Mouse (Mus musculus): Measurements from ENCODE around the gene Xxylt1. TPM values are rescaled to one million over a fixed set of nuclear protein-coding genes. Genes with fewer than 3 reads are reported as not detected.

The Xxylt1 gene
- polyA plus RNA-seq, 1 experiment from 2014 or later: 13.4 TPM

GRCm38 (mm10) chr16:31068280-31068679, 13.0 kb downstream of the Xxylt1 start:
- Histone ChIP-seq H3K4me1 (ENCODE audit: control insufficient read depth, insufficient read depth, low read length) (peaks cover 4% of the 10 kb centered on the region; the same call in 1 of the 2 replicates), H3K9ac (ENCODE audit: low read length) (no peak overlapping the region), H3K4me3 (ENCODE audit: low read depth, low read length) (no peak overlapping the region), H3K27me3 (ENCODE audit: control insufficient read depth, insufficient read depth, low read length) (no peaks in the 10 kb centered on the region), H3K27ac (ENCODE audit: low read depth, low read length) (no peak overlapping the region), H3K9me3 (ENCODE audit: control insufficient read depth, low read length) (no peaks in the 10 kb centered on the region), H3K4me2 (ENCODE audit: low read depth) (no peak overlapping the region), H3K36me3 (ENCODE audit: control insufficient read depth, insufficient read depth, low read length) (no peaks in the 10 kb centered on the region)
- DNase-seq (ENCODE audit: low spot score) (no peak), ATAC-seq (ENCODE audit: insufficient read depth, low FRiP score, low TSS enrichment) (no peak)
- WGBS: 82% methylated on average over 7 of the region's 7 CpGs

GRCm38 (mm10) chr16:31066344-31067098, 14.7 kb downstream of the Xxylt1 start:
- Histone ChIP-seq H3K4me3 (ENCODE audit: low read depth, low read length) (no peak overlapping the region), H3K27ac (ENCODE audit: low read depth, low read length) (no peak overlapping the region), H3K4me2 (ENCODE audit: low read depth) (no peak overlapping the region), H3K9ac (ENCODE audit: low read length) (no peak overlapping the region), H3K36me3 (ENCODE audit: control insufficient read depth, insufficient read depth, low read length) (no peaks in the 10 kb centered on the region), H3K4me1 (ENCODE audit: control insufficient read depth, insufficient read depth, low read length) (peaks cover 4% of the 10 kb centered on the region; the same call in 1 of the 2 replicates), H3K27me3 (ENCODE audit: control insufficient read depth, insufficient read depth, low read length) (no peaks in the 10 kb centered on the region), H3K9me3 (ENCODE audit: control insufficient read depth, low read length) (no peaks in the 10 kb centered on the region)
- DNase-seq (ENCODE audit: low spot score) (no peak), ATAC-seq (ENCODE audit: insufficient read depth, low FRiP score, low TSS enrichment) (no peak)
- WGBS: 69% methylated on average over 15 of the region's 15 CpGs

GRCm38 (mm10) chr16:31064782-31065181, 16.4 kb downstream of the Xxylt1 start:
- Histone ChIP-seq H3K4me3 (ENCODE audit: low read depth, low read length) (no peak overlapping the region), H3K9me3 (ENCODE audit: control insufficient read depth, low read length) (no peaks in the 10 kb centered on the region), H3K9ac (ENCODE audit: low read length) (no peak overlapping the region), H3K4me1 (ENCODE audit: control insufficient read depth, insufficient read depth, low read length) (no peaks in the 10 kb centered on the region), H3K4me2 (ENCODE audit: low read depth) (no peak overlapping the region), H3K27ac (ENCODE audit: low read depth, low read length) (no peak overlapping the region), H3K36me3 (ENCODE audit: control insufficient read depth, insufficient read depth, low read length) (no peaks in the 10 kb centered on the region), H3K27me3 (ENCODE audit: control insufficient read depth, insufficient read depth, low read length) (no peaks in the 10 kb centered on the region)
- no peak for DNase-seq (ENCODE audit: low spot score)
- ATAC-seq (ENCODE audit: insufficient read depth, low FRiP score, low TSS enrichment): no peak
- 95% methylated on average over 6 of the region's 6 CpGs for WGBS

- Histone ChIP-seq H3K27me3 (ENCODE audit: control insufficient read depth, insufficient read depth, low read length) (no peaks in the 10 kb centered on the region), H3K4me2 (ENCODE audit: low read depth) (no peak overlapping the region), H3K4me3 (ENCODE audit: low read depth, low read length) (no peak overlapping the region), H3K27ac (ENCODE audit: low read depth, low read length) (no peak overlapping the region), H3K9ac (ENCODE audit: low read length) (no peak overlapping the region), H3K4me1 (ENCODE audit: control insufficient read depth, insufficient read depth, low read length) (no peaks in the 10 kb centered on the region), H3K9me3 (ENCODE audit: control insufficient read depth, low read length) (no peaks in the 10 kb centered on the region), H3K36me3 (ENCODE audit: control insufficient read depth, insufficient read depth, low read length) (no peaks in the 10 kb centered on the region)
- DNase-seq (ENCODE audit: low spot score) (no peak), ATAC-seq (ENCODE audit: insufficient read depth, low FRiP score, low TSS enrichment) (no peak)
- 87% methylated on average over 3 of the region's 3 CpGs for WGBS
Measured at GRCm38 (mm10) chr16:31062918-31063317, 18.3 kb downstream of the Xxylt1 start.

- Histone ChIP-seq H3K4me2 (ENCODE audit: low read depth) (no peak overlapping the region), H3K27ac (ENCODE audit: low read depth, low read length) (no peak overlapping the region), H3K4me3 (ENCODE audit: low read depth, low read length) (no peak overlapping the region), H3K9ac (ENCODE audit: low read length) (no peak overlapping the region), H3K36me3 (ENCODE audit: control insufficient read depth, insufficient read depth, low read length) (no peaks in the 10 kb centered on the region), H3K27me3 (ENCODE audit: control insufficient read depth, insufficient read depth, low read length) (no peaks in the 10 kb centered on the region), H3K4me1 (ENCODE audit: control insufficient read depth, insufficient read depth, low read length) (no peaks in the 10 kb centered on the region), H3K9me3 (ENCODE audit: control insufficient read depth, low read length) (no peaks in the 10 kb centered on the region)
- ATAC-seq (ENCODE audit: insufficient read depth, low FRiP score, low TSS enrichment) (no peak), DNase-seq (ENCODE audit: low spot score) (no peak)
- 75% methylated on average over 11 of the region's 11 CpGs for WGBS
Measured at GRCm38 (mm10) chr16:31061246-31061880, 19.9 kb downstream of the Xxylt1 start.

- DNase-seq (ENCODE audit: low spot score): no peak
- 94% methylated on average over 13 of the region's 13 CpGs for WGBS
- no peak overlapping the region for H3K9ac ChIP-seq (ENCODE audit: low read length)
Measured at GRCm38 (mm10) chr16:31060714-31061113, 20.5 kb downstream of the Xxylt1 start.

GRCm38 (mm10) chr16:31060226-31060625, 21.0 kb downstream of the Xxylt1 start:
- H3K4me2 ChIP-seq (ENCODE audit: low read depth): no peak overlapping the region
- H3K4me1 ChIP-seq (ENCODE audit: control insufficient read depth, insufficient read depth, low read length): no peaks in the 10 kb centered on the region
- H3K9ac ChIP-seq (ENCODE audit: low read length): no peak overlapping the region
- H3K4me3 ChIP-seq (ENCODE audit: low read depth, low read length): no peak overlapping the region
- ATAC-seq (ENCODE audit: insufficient read depth, low FRiP score, low TSS enrichment) (no peak), DNase-seq (ENCODE audit: low spot score) (no peak)
- no peaks in the 10 kb centered on the region for H3K9me3 ChIP-seq (ENCODE audit: control insufficient read depth, low read length)
- no peaks in the 10 kb centered on the region for H3K27me3 ChIP-seq (ENCODE audit: control insufficient read depth, insufficient read depth, low read length)
- WGBS: 97% methylated on average over 3 of the region's 3 CpGs
- H3K27ac ChIP-seq (ENCODE audit: low read depth, low read length): no peak overlapping the region
- no peaks in the 10 kb centered on the region for H3K36me3 ChIP-seq (ENCODE audit: control insufficient read depth, insufficient read depth, low read length)

More at GRCm38 (mm10) chr16:31060714-31061113, 20.5 kb downstream of the Xxylt1 start:
- Histone ChIP-seq H3K4me1 (ENCODE audit: control insufficient read depth, insufficient read depth, low read length) (no peaks in the 10 kb centered on the region), H3K4me2 (ENCODE audit: low read depth) (no peak overlapping the region), H3K36me3 (ENCODE audit: control insufficient read depth, insufficient read depth, low read length) (no peaks in the 10 kb centered on the region), H3K4me3 (ENCODE audit: low read depth, low read length) (no peak overlapping the region), H3K27ac (ENCODE audit: low read depth, low read length) (no peak overlapping the region), H3K27me3 (ENCODE audit: control insufficient read depth, insufficient read depth, low read length) (no peaks in the 10 kb centered on the region), H3K9me3 (ENCODE audit: control insufficient read depth, low read length) (no peaks in the 10 kb centered on the region)
- no peak for ATAC-seq (ENCODE audit: insufficient read depth, low FRiP score, low TSS enrichment)

GRCm38 (mm10) chr16:31059730-31060129, 21.5 kb downstream of the Xxylt1 start:
- ATAC-seq (ENCODE audit: insufficient read depth, low FRiP score, low TSS enrichment): no peak
- 79% methylated on average over 4 of the region's 4 CpGs for WGBS

GRCm38 (mm10) chr16:31052812-31053211, 28.4 kb downstream of the Xxylt1 start:
- H3K36me3 ChIP-seq (ENCODE audit: control insufficient read depth, insufficient read depth, low read length): no peaks in the 10 kb centered on the region
- H3K4me2 ChIP-seq (ENCODE audit: low read depth): no peak overlapping the region
- no peak overlapping the region for H3K4me3 ChIP-seq (ENCODE audit: low read depth, low read length)
- no peaks in the 10 kb centered on the region for H3K27me3 ChIP-seq (ENCODE audit: control insufficient read depth, insufficient read depth, low read length)
- ATAC-seq (ENCODE audit: insufficient read depth, low FRiP score, low TSS enrichment) (no peak), DNase-seq (ENCODE audit: low spot score) (no peak)
- H3K4me1 ChIP-seq (ENCODE audit: control insufficient read depth, insufficient read depth, low read length): no peaks in the 10 kb centered on the region
- H3K9me3 ChIP-seq (ENCODE audit: control insufficient read depth, low read length): no peaks in the 10 kb centered on the region
- WGBS: 81% methylated on average over 6 of the region's 6 CpGs
- no peak overlapping the region for H3K27ac ChIP-seq (ENCODE audit: low read depth, low read length)
- H3K9ac ChIP-seq (ENCODE audit: low read length): no peak overlapping the region

More at GRCm38 (mm10) chr16:31059730-31060129, 21.5 kb downstream of the Xxylt1 start:
- DNase-seq (ENCODE audit: low spot score): no peak
- H3K36me3 ChIP-seq (ENCODE audit: control insufficient read depth, insufficient read depth, low read length): no peaks in the 10 kb centered on the region
- no peaks in the 10 kb centered on the region for H3K4me1 ChIP-seq (ENCODE audit: control insufficient read depth, insufficient read depth, low read length)
- H3K9ac ChIP-seq (ENCODE audit: low read length): no peak overlapping the region
- H3K4me2 ChIP-seq (ENCODE audit: low read depth): no peak overlapping the region
- no peak overlapping the region for H3K27ac ChIP-seq (ENCODE audit: low read depth, low read length)
- H3K4me3 ChIP-seq (ENCODE audit: low read depth, low read length): no peak overlapping the region
- H3K9me3 ChIP-seq (ENCODE audit: control insufficient read depth, low read length): no peaks in the 10 kb centered on the region
- no peaks in the 10 kb centered on the region for H3K27me3 ChIP-seq (ENCODE audit: control insufficient read depth, insufficient read depth, low read length)
